Mouse (Mus musculus) erythroblast, embryonic 14.5 days (primary cell): ENCODE measurements around the gene Tnc.

Experiments
- GATA1 ChIP-seq: IDR thresholded peaks from 2 replicates; pipeline ENCODE4 v1.6.1; 2012; ENCODE audit warnings: low read length, inconsistent platforms, mixed read lengths
- TAL1 ChIP-seq: IDR thresholded peaks from 3 replicates; pipeline ENCODE4 v1.6.1; 2012; ENCODE audit warnings: low read length, inconsistent platforms, mixed read lengths

DNA sequence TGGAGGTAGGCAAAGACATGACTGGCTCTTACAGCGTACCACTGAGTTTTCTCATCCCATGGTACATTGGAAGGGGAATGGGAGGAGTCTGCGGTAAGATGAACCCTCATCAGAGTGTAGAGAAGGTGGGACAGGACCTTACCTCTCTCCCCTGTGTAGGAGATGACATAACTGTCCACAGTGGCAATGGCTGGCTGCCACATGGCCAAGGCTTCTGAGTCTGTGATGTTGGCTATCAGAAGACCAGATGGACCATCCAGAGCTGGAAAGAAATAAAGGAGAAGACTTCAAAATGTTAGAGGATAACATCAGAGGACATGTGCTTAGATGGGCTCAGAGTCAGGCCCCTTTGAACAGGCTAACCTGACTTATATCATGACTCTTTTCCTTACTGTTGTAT lies 74.3 kb downstream of the Tnc start:
- no peak for TF ChIP-seq TAL1
- TF ChIP-seq GATA1, result no peak
